Mouse (Mus musculus): ENCODE measurements around the gene Lyz2. TPM values are rescaled to one million over a fixed set of nuclear protein-coding genes. Genes with fewer than 3 reads are reported as not detected.

Lyz2 gene
- polyA plus RNA-seq, 1 experiment from 2014 or later, result 24.1 TPM

DNA sequence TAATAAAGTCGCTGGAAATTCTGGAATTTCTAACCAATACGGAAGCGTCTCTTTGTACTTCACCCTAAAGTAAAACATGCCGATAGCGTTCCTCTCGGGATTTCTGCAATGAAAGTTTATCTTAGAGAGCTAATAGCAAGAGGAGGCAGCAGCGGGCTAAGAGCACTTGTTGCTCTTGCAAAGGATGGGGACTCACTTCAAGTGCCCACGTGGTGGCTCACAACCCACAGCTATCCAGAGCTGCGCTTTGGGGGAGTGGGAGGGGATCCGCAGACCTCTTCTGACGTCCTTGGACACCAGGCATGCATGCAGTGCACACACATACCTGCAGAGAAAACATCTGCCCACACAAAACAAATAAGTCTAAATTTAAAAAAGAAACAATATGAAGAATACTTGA lies 46.3 kb downstream of the Lyz2 start:
- Histone ChIP-seq H3K4me1 (ENCODE audit: control insufficient read depth, insufficient read depth, low read length) (no peaks in the 10 kb centered on the region), H3K9ac (ENCODE audit: low read length) (no peak overlapping the region), H3K27me3 (replicated peaks; ENCODE audit: control insufficient read depth, insufficient read depth, low read length) (no peaks in the 10 kb centered on the region), H3K9me3 (replicated peaks; ENCODE audit: control insufficient read depth, low read length) (no peaks in the 10 kb centered on the region), H3K4me3 (ENCODE audit: low read depth, low read length) (no peak overlapping the region), H3K36me3 (ENCODE audit: control insufficient read depth, insufficient read depth, low read length) (no peaks in the 10 kb centered on the region), H3K27ac (ENCODE audit: low read depth, low read length) (no peak overlapping the region), H3K4me2 (ENCODE audit: low read length) (no peak overlapping the region)
- WGBS, result 68% methylated on average over 11 of the region's 11 CpGs
- DNase-seq (ENCODE audit: low spot score) (no peak), ATAC-seq (no peak)

- Histone ChIP-seq H3K4me2 (ENCODE audit: low read length) (no peak overlapping the region), H3K4me1 (ENCODE audit: control insufficient read depth, insufficient read depth, low read length) (no peaks in the 10 kb centered on the region), H3K9ac (ENCODE audit: low read length) (no peak overlapping the region), H3K27me3 (replicated peaks; ENCODE audit: control insufficient read depth, insufficient read depth, low read length) (no peaks in the 10 kb centered on the region), H3K9me3 (replicated peaks; ENCODE audit: control insufficient read depth, low read length) (no peaks in the 10 kb centered on the region), H3K4me3 (ENCODE audit: low read depth, low read length) (no peak overlapping the region), H3K36me3 (ENCODE audit: control insufficient read depth, insufficient read depth, low read length) (no peaks in the 10 kb centered on the region), H3K27ac (ENCODE audit: low read depth, low read length) (no peak overlapping the region)
- 79% methylated on average over 4 of the region's 4 CpGs for WGBS
- DNase-seq (ENCODE audit: low spot score), result no peak
- ATAC-seq, result no peak
Observed at GRCm38 (mm10) chr10:117234825-117235224, 47.3 kb downstream of the Lyz2 start.

- Histone ChIP-seq H3K27me3 (replicated peaks; ENCODE audit: control insufficient read depth, insufficient read depth, low read length) (no peaks in the 10 kb centered on the region), H3K4me2 (ENCODE audit: low read length) (no peak overlapping the region), H3K9me3 (replicated peaks; ENCODE audit: control insufficient read depth, low read length) (no peaks in the 10 kb centered on the region), H3K4me1 (ENCODE audit: control insufficient read depth, insufficient read depth, low read length) (no peaks in the 10 kb centered on the region; the same call in 1 of the 2 replicates), H3K27ac (ENCODE audit: low read depth, low read length) (no peak overlapping the region), H3K9ac (ENCODE audit: low read length) (no peak overlapping the region), H3K36me3 (ENCODE audit: control insufficient read depth, insufficient read depth, low read length) (no peaks in the 10 kb centered on the region), H3K4me3 (ENCODE audit: low read depth, low read length) (no peak overlapping the region)
- ATAC-seq, result no peak
- no peak for DNase-seq (ENCODE audit: low spot score)
- WGBS, result 69% methylated on average over 16 of the region's 16 CpGs
Observed at GRCm38 (mm10) chr10:117229826-117230225, 52.3 kb downstream of the Lyz2 start.

Other genes starting within 250 kb of the Lyz2 start
- gene Lrrc10, start 237.0 kb downstream of the Lyz2 start, polyA plus RNA-seq (2014; fragmentation: Nextera tagmentation; extraction: Ambion mirVana), result not detected in 2 replicates
- 315 and 330 TPM in 2 replicates for gene Cct2, start 218.5 kb downstream of the Lyz2 start, polyA plus RNA-seq (2014; fragmentation: Nextera tagmentation; extraction: Ambion mirVana)
- gene Frs2, start 133.8 kb downstream of the Lyz2 start, polyA plus RNA-seq (2014; fragmentation: Nextera tagmentation; extraction: Ambion mirVana), result 27.2 and 28.5 TPM in 2 replicates
- 128 and 143 TPM in 2 replicates for gene Yeats4, start 57.8 kb downstream of the Lyz2 start, polyA plus RNA-seq (2014; fragmentation: Nextera tagmentation; extraction: Ambion mirVana)
- gene 9530003J23Rik, start 43.6 kb downstream of the Lyz2 start, polyA plus RNA-seq (2014; fragmentation: Nextera tagmentation; extraction: Ambion mirVana), result not detected in 2 replicates
- not detected in 2 replicates for gene Lyz1, start 10.5 kb upstream of the Lyz2 start, polyA plus RNA-seq (2014; fragmentation: Nextera tagmentation; extraction: Ambion mirVana)
- 188 and 232 TPM in 2 replicates for gene Cpsf6, start 97.7 kb upstream of the Lyz2 start, polyA plus RNA-seq (2014; fragmentation: Nextera tagmentation; extraction: Ambion mirVana)

Measured in forebrain, embryonic 14.5 days (tissue).